Mouse (Mus musculus): ENCODE data around the gene Ppwd1.
"Not testable (repeated sequence)": the region's sequence is repeated elsewhere in the genome, so short reads cannot be mapped to it uniquely, and the experiment has no call there.

The Ppwd1 gene

GRCm38 (mm10) chr13:104228384-104229066, at the start of gene Ppwd1, which contains the start of gene Cenpk:
Ppwd1 (minus strand) TSS chr13:104228843.
Cenpk (plus strand) TSS chr13:104228611.
- DNase-seq (ENCODE audit: extremely low spot score): peak; percentile 98

GRCm38 (mm10) chr13:104258997-104259396, 30.4 kb upstream of the Ppwd1 start:
- no peak for DNase-seq (ENCODE audit: extremely low spot score)

GRCm38 (mm10) chr13:104229181-104229580, 538 bp upstream of the Ppwd1 start:
- no peak for DNase-seq (ENCODE audit: extremely low spot score)

GRCm38 (mm10) chr13:104227478-104227877, 1.2 kb downstream of the Ppwd1 start:
- no peak for DNase-seq (ENCODE audit: extremely low spot score)

- DNase-seq (ENCODE audit: extremely low spot score): no peak
Observed at GRCm38 (mm10) chr13:104204313-104204712, 24.3 kb downstream of the Ppwd1 start.

- not testable (repeated sequence) for DNase-seq (ENCODE audit: extremely low spot score)
Observed at GRCm38 (mm10) chr13:104195891-104196290, 32.8 kb downstream of the Ppwd1 start.

- DNase-seq (ENCODE audit: extremely low spot score): no peak
Observed at GRCm38 (mm10) chr13:104187357-104187756, 41.3 kb downstream of the Ppwd1 start.

GRCm38 (mm10) chr13:104179176-104179888, 49.3 kb downstream of the Ppwd1 start:
- no peak for DNase-seq (ENCODE audit: extremely low spot score)

GRCm38 (mm10) chr13:104178650-104179121, 50.0 kb downstream of the Ppwd1 start, which contains the start of gene Trim23:
Trim23 (plus strand) TSS chr13:104178797.
- peak; percentile 92 for DNase-seq (ENCODE audit: extremely low spot score)

- peak; percentile 88 for DNase-seq (ENCODE audit: extremely low spot score)
Observed at GRCm38 (mm10) chr13:104177796-104178649, 50.6 kb downstream of the Ppwd1 start, which contains the start of gene Trappc13. Trappc13 (minus strand) TSS chr13:104178469.

- DNase-seq (ENCODE audit: extremely low spot score): no peak
Observed at GRCm38 (mm10) chr13:104176874-104177273, 51.8 kb downstream of the Ppwd1 start.

GRCm38 (mm10) chr13:104172498-104172897, 56.1 kb downstream of the Ppwd1 start:
- DNase-seq (ENCODE audit: extremely low spot score): no peak

- DNase-seq (ENCODE audit: extremely low spot score): no peak
Observed at GRCm38 (mm10) chr13:104171711-104172110, 56.9 kb downstream of the Ppwd1 start.

- DNase-seq (ENCODE audit: extremely low spot score): no peak
Observed at GRCm38 (mm10) chr13:104155686-104156085, 73.0 kb downstream of the Ppwd1 start.

All from embryo, embryonic 9.5 days (tissue).